Mouse (Mus musculus): ENCODE results near the gene Prkacb. TPM values are rescaled to one million over a fixed set of nuclear protein-coding genes. Genes with fewer than 3 reads are reported as not detected.
A peak's percentile ranks its signal among the peaks of the same experiment; 100 is the strongest.

The Prkacb gene
- polyA plus RNA-seq (2012; rRNA removed): 21.8 and 24.3 TPM in 2 replicates

- Histone ChIP-seq H3K27ac (ENCODE audit: insufficient read depth, low read length) (peak within 1 kb of the TSS; percentile 93), H3K27me3 (ENCODE audit: control insufficient read depth, insufficient read depth, low read length) (no peaks in the 10 kb centered on the region), H3K4me3 (ENCODE audit: extremely low read depth, insufficient read depth, insufficient read length) (peak within 1 kb of the TSS; percentile 94), H3K36me3 (ENCODE audit: control insufficient read depth, insufficient read depth, low read length) (no peaks in the 10 kb centered on the region), H3K4me1 (ENCODE audit: control insufficient read depth, insufficient read depth, insufficient read length) (no peaks in the 10 kb centered on the region; the same call in 1 of the 2 replicates)
- peak; percentile 70 to 84 for DNase-seq (ENCODE audit: low read depth in 1 of 2, low spot score in 2 of 2)
- 1% methylated on average over 54 of the region's 60 CpGs for WGBS
- no peak for TF ChIP-seq POLR2A (IDR thresholded peaks at IDR 0.05; ENCODE audit: low read depth, low read length)
- no peak for TF ChIP-seq CTCF (IDR thresholded peaks at IDR 0.05; ENCODE audit: extremely low read depth, insufficient read depth, insufficient read length, insufficient replicate concordance)
Measured at GRCm38 (mm10) chr3:146812901-146813393, at the start of gene Prkacb. Gene Prkacb (minus strand): TSS chr3:146812990.

- no peak for TF ChIP-seq CTCF (IDR thresholded peaks at IDR 0.05; ENCODE audit: extremely low read depth, insufficient read depth, insufficient read length, insufficient replicate concordance)
- TF ChIP-seq POLR2A (IDR thresholded peaks at IDR 0.05; ENCODE audit: low read depth, low read length): no peak
- H3K27me3 ChIP-seq (ENCODE audit: control insufficient read depth, insufficient read depth, low read length): no peaks in the 10 kb centered on the region
- WGBS: 88% methylated on average over 2 of the region's 2 CpGs
Measured at GRCm38 (mm10) chr3:146860308-146860707, 47.5 kb upstream of the Prkacb start.

GRCm38 (mm10) chr3:146857373-146857772 lies 44.6 kb upstream of the Prkacb start:
- no peak for DNase-seq (ENCODE audit: low read depth in 1 of 2, low spot score in 2 of 2)
- 82% methylated on average over 10 of the region's 10 CpGs for WGBS
- Histone ChIP-seq H3K36me3 (ENCODE audit: control insufficient read depth, insufficient read depth, low read length) (no peaks in the 10 kb centered on the region), H3K4me1 (ENCODE audit: control insufficient read depth, insufficient read depth, insufficient read length) (no peaks in the 10 kb centered on the region), H3K27ac (ENCODE audit: insufficient read depth, low read length) (no peak overlapping the region), H3K4me3 (ENCODE audit: extremely low read depth, insufficient read depth, insufficient read length) (no peak overlapping the region), H3K27me3 (ENCODE audit: control insufficient read depth, insufficient read depth, low read length) (peaks cover 1% of the 10 kb centered on the region; the same call in 1 of the 2 replicates)
- TF ChIP-seq POLR2A (IDR thresholded peaks at IDR 0.05; ENCODE audit: low read depth, low read length): no peak
- no peak for TF ChIP-seq CTCF (IDR thresholded peaks at IDR 0.05; ENCODE audit: extremely low read depth, insufficient read depth, insufficient read length, insufficient replicate concordance)

More at GRCm38 (mm10) chr3:146860308-146860707, 47.5 kb upstream of the Prkacb start:
- no peaks in the 10 kb centered on the region for H3K4me1 ChIP-seq (ENCODE audit: control insufficient read depth, insufficient read depth, insufficient read length)
- no peak for DNase-seq (ENCODE audit: low read depth in 1 of 2, low spot score in 2 of 2)
- H3K27ac ChIP-seq (ENCODE audit: insufficient read depth, low read length): no peak overlapping the region
- no peak overlapping the region for H3K4me3 ChIP-seq (ENCODE audit: extremely low read depth, insufficient read depth, insufficient read length)
- H3K36me3 ChIP-seq (ENCODE audit: control insufficient read depth, insufficient read depth, low read length): no peaks in the 10 kb centered on the region

GRCm38 (mm10) chr3:146854473-146855087 lies 41.8 kb upstream of the Prkacb start:
- H3K4me3 ChIP-seq (ENCODE audit: extremely low read depth, insufficient read depth, insufficient read length): no peak overlapping the region
- 49% methylated on average over 7 of the region's 7 CpGs for WGBS
- DNase-seq (ENCODE audit: low read depth in 1 of 2, low spot score in 2 of 2): no peak
- no peak overlapping the region for H3K27ac ChIP-seq (ENCODE audit: insufficient read depth, low read length)
- H3K4me1 ChIP-seq (ENCODE audit: control insufficient read depth, insufficient read depth, insufficient read length): no peaks in the 10 kb centered on the region
- H3K36me3 ChIP-seq (ENCODE audit: control insufficient read depth, insufficient read depth, low read length): no peaks in the 10 kb centered on the region
- H3K27me3 ChIP-seq (ENCODE audit: control insufficient read depth, insufficient read depth, low read length): peaks cover 3% of the 10 kb centered on the region; the same call in 1 of the 2 replicates
- TF ChIP-seq CTCF (IDR thresholded peaks at IDR 0.05; ENCODE audit: extremely low read depth, insufficient read depth, insufficient read length, insufficient replicate concordance): no peak
- no peak for TF ChIP-seq POLR2A (IDR thresholded peaks at IDR 0.05; ENCODE audit: low read depth, low read length)

GRCm38 (mm10) chr3:146851966-146852891 lies 39.4 kb upstream of the Prkacb start, which contains the start of gene Ttll7:
Gene Ttll7 (plus strand): TSS chr3:146852367.
- Histone ChIP-seq H3K27ac (ENCODE audit: insufficient read depth, low read length) (peak within 1 kb of the TSS; percentile 43; the same call in 1 of the 2 replicates), H3K4me1 (ENCODE audit: control insufficient read depth, insufficient read depth, insufficient read length) (no peaks in the 10 kb centered on the region), H3K36me3 (ENCODE audit: control insufficient read depth, insufficient read depth, low read length) (no peaks in the 10 kb centered on the region), H3K27me3 (ENCODE audit: control insufficient read depth, insufficient read depth, low read length) (peaks cover 3% of the 10 kb centered on the region; the same call in 1 of the 2 replicates), H3K4me3 (ENCODE audit: extremely low read depth, insufficient read depth, insufficient read length) (peak within 1 kb of the TSS; percentile 45)
- no peak for TF ChIP-seq CTCF (IDR thresholded peaks at IDR 0.05; ENCODE audit: extremely low read depth, insufficient read depth, insufficient read length, insufficient replicate concordance)
- no peak for TF ChIP-seq POLR2A (IDR thresholded peaks at IDR 0.05; ENCODE audit: low read depth, low read length)
- WGBS: 2% methylated on average over 36 of the region's 36 CpGs
- DNase-seq (ENCODE audit: low read depth in 1 of 2, low spot score in 2 of 2): no peak

- Histone ChIP-seq H3K27me3 (ENCODE audit: control insufficient read depth, insufficient read depth, low read length) (peaks cover 3% of the 10 kb centered on the region; the same call in 1 of the 2 replicates), H3K4me1 (ENCODE audit: control insufficient read depth, insufficient read depth, insufficient read length) (no peaks in the 10 kb centered on the region), H3K36me3 (ENCODE audit: control insufficient read depth, insufficient read depth, low read length) (no peaks in the 10 kb centered on the region), H3K27ac (ENCODE audit: insufficient read depth, low read length) (no peak overlapping the region), H3K4me3 (ENCODE audit: extremely low read depth, insufficient read depth, insufficient read length) (no peak overlapping the region)
- WGBS: 88% methylated on average over 7 of the region's 7 CpGs
- no peak for DNase-seq (ENCODE audit: low read depth in 1 of 2, low spot score in 2 of 2)
- no peak for TF ChIP-seq POLR2A (IDR thresholded peaks at IDR 0.05; ENCODE audit: low read depth, low read length)
- TF ChIP-seq CTCF (IDR thresholded peaks at IDR 0.05; ENCODE audit: extremely low read depth, insufficient read depth, insufficient read length, insufficient replicate concordance): no peak
Measured at GRCm38 (mm10) chr3:146849360-146849759, 36.6 kb upstream of the Prkacb start.

Data from spleen, adult 2 months (tissue).